Mouse (Mus musculus): ENCODE results near the gene Slc47a2. TPM values are rescaled to one million over a fixed set of nuclear protein-coding genes. Genes with fewer than 3 reads are reported as not detected.

The Slc47a2 gene
- polyA plus RNA-seq, 1 experiment from 2014 or later: not detected

DNA sequence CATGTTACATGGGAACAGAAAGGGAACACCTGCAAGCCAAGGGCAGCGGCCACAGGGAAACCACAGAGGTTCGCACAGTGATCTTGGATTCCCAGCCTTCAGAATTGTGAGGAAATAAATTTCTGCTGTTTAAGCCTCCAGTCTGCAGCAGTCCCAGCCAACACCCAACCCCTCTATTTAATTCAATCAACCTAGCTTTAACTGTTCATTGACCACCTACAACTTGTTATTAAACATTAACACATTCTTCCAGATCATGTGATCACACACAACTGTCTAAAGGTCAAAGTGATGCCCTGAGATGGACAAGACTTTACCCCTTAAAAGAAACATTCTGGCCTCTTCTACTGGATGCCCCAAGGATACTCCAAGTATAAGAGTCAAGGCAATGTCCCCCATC is 26.0 kb upstream of the Slc47a2 start:
- ATAC-seq (ENCODE audit: low FRiP score): no peak
- no peak overlapping the region for H3K9ac ChIP-seq (ENCODE audit: low read depth, low read length)

GRCm38 (mm10) chr11:61366517-61367273 is 24.0 kb upstream of the Slc47a2 start:
- 86% methylated on average over 9 of the region's 9 CpGs for WGBS
- no peaks in the 10 kb centered on the region for H3K4me1 ChIP-seq (replicated peaks; ENCODE audit: control insufficient read depth, insufficient read depth, low read length)
- no peak overlapping the region for H3K4me2 ChIP-seq (replicated peaks; ENCODE audit: low read depth, low read length)
- H3K27ac ChIP-seq (ENCODE audit: low read depth, low read length): no peak overlapping the region
- H3K9me3 ChIP-seq (ENCODE audit: control insufficient read depth, low read length): no peaks in the 10 kb centered on the region
- no peaks in the 10 kb centered on the region for H3K27me3 ChIP-seq (ENCODE audit: control insufficient read depth, insufficient read depth, low read length)
- no peak overlapping the region for H3K9ac ChIP-seq (ENCODE audit: low read depth, low read length)
- no peak overlapping the region for H3K4me3 ChIP-seq (ENCODE audit: low read depth, low read length)
- ATAC-seq (ENCODE audit: low FRiP score): no peak
- no peaks in the 10 kb centered on the region for H3K36me3 ChIP-seq (ENCODE audit: control insufficient read depth, insufficient read depth, low read length)
- DNase-seq (ENCODE audit: low spot score): no peak

More for the DNA sequence above, 26.0 kb upstream of the Slc47a2 start:
- H3K36me3 ChIP-seq (ENCODE audit: control insufficient read depth, insufficient read depth, low read length): no peaks in the 10 kb centered on the region
- WGBS: 95% methylated on average over 2 of the region's 2 CpGs
- no peak for DNase-seq (ENCODE audit: low spot score)
- H3K27ac ChIP-seq (ENCODE audit: low read depth, low read length): no peak overlapping the region
- H3K9me3 ChIP-seq (ENCODE audit: control insufficient read depth, low read length): no peaks in the 10 kb centered on the region
- no peaks in the 10 kb centered on the region for H3K27me3 ChIP-seq (ENCODE audit: control insufficient read depth, insufficient read depth, low read length)
- H3K4me3 ChIP-seq (ENCODE audit: low read depth, low read length): no peak overlapping the region
- H3K4me2 ChIP-seq (replicated peaks; ENCODE audit: low read depth, low read length): no peak overlapping the region
- H3K4me1 ChIP-seq (replicated peaks; ENCODE audit: control insufficient read depth, insufficient read depth, low read length): no peaks in the 10 kb centered on the region

- no peak overlapping the region for H3K4me2 ChIP-seq (replicated peaks; ENCODE audit: low read depth, low read length)
- H3K36me3 ChIP-seq (ENCODE audit: control insufficient read depth, insufficient read depth, low read length): no peaks in the 10 kb centered on the region
- H3K27me3 ChIP-seq (ENCODE audit: control insufficient read depth, insufficient read depth, low read length): no peaks in the 10 kb centered on the region
- no peak overlapping the region for H3K4me3 ChIP-seq (ENCODE audit: low read depth, low read length)
- WGBS: 73% methylated on average over 3 of the region's 3 CpGs
- no peak overlapping the region for H3K27ac ChIP-seq (ENCODE audit: low read depth, low read length)
- H3K9ac ChIP-seq (ENCODE audit: low read depth, low read length): no peak overlapping the region
- DNase-seq (ENCODE audit: low spot score) (no peak), ATAC-seq (ENCODE audit: low FRiP score) (no peak)
- no peaks in the 10 kb centered on the region for H3K4me1 ChIP-seq (replicated peaks; ENCODE audit: control insufficient read depth, insufficient read depth, low read length)
- H3K9me3 ChIP-seq (ENCODE audit: control insufficient read depth, low read length): no peaks in the 10 kb centered on the region
These were observed 23.3 kb upstream of the Slc47a2 start for GRCm38 (mm10) chr11:61365938-61366337.

DNA sequence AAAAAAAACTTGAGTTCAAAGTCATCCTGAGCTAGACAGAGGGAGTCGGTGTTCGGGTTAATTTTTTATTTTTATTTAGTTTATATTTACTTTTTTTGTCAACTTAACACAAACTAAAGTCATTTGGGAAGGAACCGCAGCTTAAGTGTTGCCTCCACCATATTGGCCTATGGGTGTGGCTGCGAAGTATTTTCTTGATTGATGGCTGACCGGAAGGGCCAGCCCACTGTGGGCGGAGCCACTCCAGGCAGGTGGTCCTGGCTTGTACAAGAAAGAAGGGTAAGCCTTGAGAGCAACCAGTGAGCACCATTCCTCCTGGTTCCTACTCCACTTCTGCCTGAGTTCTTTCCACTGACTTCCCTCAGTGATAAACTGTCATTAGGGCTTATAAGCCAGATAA is 21.4 kb upstream of the Slc47a2 start:
- H3K4me1 ChIP-seq (replicated peaks; ENCODE audit: control insufficient read depth, insufficient read depth, low read length): no peaks in the 10 kb centered on the region
- H3K9me3 ChIP-seq (ENCODE audit: control insufficient read depth, low read length): no peaks in the 10 kb centered on the region
- H3K36me3 ChIP-seq (ENCODE audit: control insufficient read depth, insufficient read depth, low read length): no peaks in the 10 kb centered on the region
- DNase-seq (ENCODE audit: low spot score): no peak
- H3K9ac ChIP-seq (ENCODE audit: low read depth, low read length): no peak overlapping the region
- no peak overlapping the region for H3K4me2 ChIP-seq (replicated peaks; ENCODE audit: low read depth, low read length)
- no peaks in the 10 kb centered on the region for H3K27me3 ChIP-seq (ENCODE audit: control insufficient read depth, insufficient read depth, low read length)
- no peak overlapping the region for H3K4me3 ChIP-seq (ENCODE audit: low read depth, low read length)
- H3K27ac ChIP-seq (ENCODE audit: low read depth, low read length): no peak overlapping the region
- 85% methylated on average over 6 of the region's 6 CpGs for WGBS
- ATAC-seq (ENCODE audit: low FRiP score): no peak

GRCm38 (mm10) chr11:61361515-61362190 is 19.0 kb upstream of the Slc47a2 start:
- Histone ChIP-seq H3K27ac (ENCODE audit: low read depth, low read length) (no peak overlapping the region), H3K4me3 (ENCODE audit: low read depth, low read length) (no peak overlapping the region), H3K4me1 (replicated peaks; ENCODE audit: control insufficient read depth, insufficient read depth, low read length) (no peaks in the 10 kb centered on the region), H3K4me2 (replicated peaks; ENCODE audit: low read depth, low read length) (no peak overlapping the region), H3K9ac (ENCODE audit: low read depth, low read length) (no peak overlapping the region), H3K9me3 (ENCODE audit: control insufficient read depth, low read length) (no peaks in the 10 kb centered on the region), H3K27me3 (ENCODE audit: control insufficient read depth, insufficient read depth, low read length) (no peaks in the 10 kb centered on the region), H3K36me3 (ENCODE audit: control insufficient read depth, insufficient read depth, low read length) (no peaks in the 10 kb centered on the region)
- 82% methylated on average over 11 of the region's 11 CpGs for WGBS
- DNase-seq (ENCODE audit: low spot score) (no peak), ATAC-seq (ENCODE audit: low FRiP score) (no peak)

GRCm38 (mm10) chr11:61356600-61356999 is 13.9 kb upstream of the Slc47a2 start:
- H3K4me3 ChIP-seq (ENCODE audit: low read depth, low read length): no peak overlapping the region
- DNase-seq (ENCODE audit: low spot score): no peak
- no peaks in the 10 kb centered on the region for H3K4me1 ChIP-seq (replicated peaks; ENCODE audit: control insufficient read depth, insufficient read depth, low read length)
- 93% methylated on average over 9 of the region's 9 CpGs for WGBS
- no peaks in the 10 kb centered on the region for H3K27me3 ChIP-seq (ENCODE audit: control insufficient read depth, insufficient read depth, low read length)
- H3K36me3 ChIP-seq (ENCODE audit: control insufficient read depth, insufficient read depth, low read length): no peaks in the 10 kb centered on the region
- no peaks in the 10 kb centered on the region for H3K9me3 ChIP-seq (ENCODE audit: control insufficient read depth, low read length)
- ATAC-seq (ENCODE audit: low FRiP score): no peak
- H3K4me2 ChIP-seq (replicated peaks; ENCODE audit: low read depth, low read length): no peak overlapping the region
- H3K9ac ChIP-seq (ENCODE audit: low read depth, low read length): no peak overlapping the region
- H3K27ac ChIP-seq (ENCODE audit: low read depth, low read length): no peak overlapping the region

- Histone ChIP-seq H3K9ac (ENCODE audit: low read depth, low read length) (no peak overlapping the region), H3K27me3 (ENCODE audit: control insufficient read depth, insufficient read depth, low read length) (no peaks in the 10 kb centered on the region), H3K9me3 (ENCODE audit: control insufficient read depth, low read length) (no peaks in the 10 kb centered on the region), H3K27ac (ENCODE audit: low read depth, low read length) (no peak overlapping the region), H3K36me3 (ENCODE audit: control insufficient read depth, insufficient read depth, low read length) (no peaks in the 10 kb centered on the region), H3K4me3 (ENCODE audit: low read depth, low read length) (no peak overlapping the region), H3K4me2 (replicated peaks; ENCODE audit: low read depth, low read length) (no peak overlapping the region), H3K4me1 (replicated peaks; ENCODE audit: control insufficient read depth, insufficient read depth, low read length) (no peaks in the 10 kb centered on the region)
- WGBS: 82% methylated on average over 6 of the region's 6 CpGs
- no peak for ATAC-seq (ENCODE audit: low FRiP score)
- no peak for DNase-seq (ENCODE audit: low spot score)
These were observed 13.5 kb upstream of the Slc47a2 start for GRCm38 (mm10) chr11:61356111-61356510.

- Histone ChIP-seq H3K4me3 (ENCODE audit: low read depth, low read length) (no peak overlapping the region), H3K27me3 (ENCODE audit: control insufficient read depth, insufficient read depth, low read length) (no peaks in the 10 kb centered on the region)
These were observed 12.7 kb upstream of the Slc47a2 start for GRCm38 (mm10) chr11:61355351-61355750.

DNA sequence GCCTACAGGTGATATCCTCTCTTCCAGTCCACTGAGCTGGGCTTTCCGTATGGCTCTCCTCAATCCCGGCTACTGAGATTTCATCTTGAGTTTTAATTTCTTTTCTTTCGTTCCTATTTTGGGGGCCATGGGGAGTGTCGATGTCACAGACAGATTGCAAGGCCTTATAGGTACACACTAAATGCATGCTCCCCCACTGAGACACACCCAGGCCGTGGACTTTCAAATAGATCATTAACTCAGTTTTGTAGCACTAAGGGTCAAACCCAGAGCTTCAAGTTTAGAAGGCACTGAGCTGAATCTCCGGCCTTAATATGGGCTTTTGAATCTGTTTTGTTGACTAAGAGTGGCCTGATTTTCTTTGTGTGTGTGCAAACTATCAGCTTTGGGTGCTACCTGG is 11.7 kb upstream of the Slc47a2 start:
- ATAC-seq (ENCODE audit: low FRiP score): no peak
- 86% methylated on average over 6 of the region's 6 CpGs for WGBS
- no peak for DNase-seq (ENCODE audit: low spot score)
- H3K27me3 ChIP-seq (ENCODE audit: control insufficient read depth, insufficient read depth, low read length): no peaks in the 10 kb centered on the region
- no peaks in the 10 kb centered on the region for H3K9me3 ChIP-seq (ENCODE audit: control insufficient read depth, low read length)
- H3K4me3 ChIP-seq (ENCODE audit: low read depth, low read length): no peak overlapping the region
- no peak overlapping the region for H3K27ac ChIP-seq (ENCODE audit: low read depth, low read length)
- no peak overlapping the region for H3K9ac ChIP-seq (ENCODE audit: low read depth, low read length)
- no peaks in the 10 kb centered on the region for H3K4me1 ChIP-seq (replicated peaks; ENCODE audit: control insufficient read depth, insufficient read depth, low read length)
- H3K4me2 ChIP-seq (replicated peaks; ENCODE audit: low read depth, low read length): no peak overlapping the region
- H3K36me3 ChIP-seq (ENCODE audit: control insufficient read depth, insufficient read depth, low read length): no peaks in the 10 kb centered on the region

More at GRCm38 (mm10) chr11:61355351-61355750, 12.7 kb upstream of the Slc47a2 start:
- no peaks in the 10 kb centered on the region for H3K9me3 ChIP-seq (ENCODE audit: control insufficient read depth, low read length)
- no peaks in the 10 kb centered on the region for H3K36me3 ChIP-seq (ENCODE audit: control insufficient read depth, insufficient read depth, low read length)
- no peak for ATAC-seq (ENCODE audit: low FRiP score)
- no peak for DNase-seq (ENCODE audit: low spot score)
- H3K4me2 ChIP-seq (replicated peaks; ENCODE audit: low read depth, low read length): no peak overlapping the region
- no peak overlapping the region for H3K9ac ChIP-seq (ENCODE audit: low read depth, low read length)
- no peaks in the 10 kb centered on the region for H3K4me1 ChIP-seq (replicated peaks; ENCODE audit: control insufficient read depth, insufficient read depth, low read length)
- 85% methylated on average over 5 of the region's 5 CpGs for WGBS
- H3K27ac ChIP-seq (ENCODE audit: low read depth, low read length): no peak overlapping the region

Data from hindbrain, embryonic 11.5 days (tissue).